Mouse (Mus musculus): ENCODE results near the gene Slc9a2. TPM values are rescaled to one million over a fixed set of nuclear protein-coding genes. Genes with fewer than 3 reads are reported as not detected.

Slc9a2 gene
- polyA plus RNA-seq, 1 experiment from 2014 or later: 0.41 TPM

DNA sequence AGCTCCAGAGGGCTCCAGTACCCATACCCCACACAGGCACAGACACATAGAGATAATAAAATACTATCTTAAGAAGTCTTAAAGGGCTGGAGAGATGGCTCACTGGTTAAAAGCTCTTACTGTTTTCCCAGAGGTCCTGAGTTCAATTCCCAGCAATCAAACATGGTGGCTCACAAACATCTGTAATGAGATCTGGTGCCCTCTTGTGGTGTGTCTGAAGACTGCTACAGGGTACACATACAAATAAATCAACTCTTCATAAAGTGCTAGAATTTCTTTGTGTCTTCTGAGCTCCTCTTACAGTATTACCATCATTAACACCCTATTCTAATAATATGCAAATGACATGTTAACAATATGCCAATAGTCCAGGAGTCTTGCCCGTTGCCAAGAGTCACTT lies 83.7 kb downstream of the Slc9a2 start:
- Histone ChIP-seq H3K4me2 (ENCODE audit: low read length) (no peak overlapping the region), H3K36me3 (ENCODE audit: control insufficient read depth, insufficient read depth, low read length) (no peaks in the 10 kb centered on the region), H3K27me3 (ENCODE audit: control insufficient read depth, insufficient read depth, low read length) (no peaks in the 10 kb centered on the region), H3K4me3 (ENCODE audit: control insufficient read depth in 1 of 2, insufficient read depth in 1 of 2, low read depth in 1 of 2, low read length in 2 of 2) (no peak overlapping the region), H3K4me1 (ENCODE audit: control insufficient read depth in 2 of 2, insufficient read depth in 2 of 2, low read length in 2 of 2) (no peaks in the 10 kb centered on the region; a peak in 1 of 4 replicates), H3K9me3 (ENCODE audit: control insufficient read depth, low read length) (no peaks in the 10 kb centered on the region), H3K9ac (ENCODE audit: low read length) (no peak overlapping the region), H3K27ac (replicated peaks in 1 of 2; ENCODE audit: control insufficient read depth in 1 of 2, insufficient read depth in 1 of 2, low read depth in 2 of 2, low read length in 2 of 2) (no peak overlapping the region)
- no peak for ATAC-seq (ENCODE audit: insufficient number of reproducible peaks, insufficient read depth, low FRiP score, low read depth)
- 86% methylated on average over 1 of the region's 1 CpGs for WGBS

DNA sequence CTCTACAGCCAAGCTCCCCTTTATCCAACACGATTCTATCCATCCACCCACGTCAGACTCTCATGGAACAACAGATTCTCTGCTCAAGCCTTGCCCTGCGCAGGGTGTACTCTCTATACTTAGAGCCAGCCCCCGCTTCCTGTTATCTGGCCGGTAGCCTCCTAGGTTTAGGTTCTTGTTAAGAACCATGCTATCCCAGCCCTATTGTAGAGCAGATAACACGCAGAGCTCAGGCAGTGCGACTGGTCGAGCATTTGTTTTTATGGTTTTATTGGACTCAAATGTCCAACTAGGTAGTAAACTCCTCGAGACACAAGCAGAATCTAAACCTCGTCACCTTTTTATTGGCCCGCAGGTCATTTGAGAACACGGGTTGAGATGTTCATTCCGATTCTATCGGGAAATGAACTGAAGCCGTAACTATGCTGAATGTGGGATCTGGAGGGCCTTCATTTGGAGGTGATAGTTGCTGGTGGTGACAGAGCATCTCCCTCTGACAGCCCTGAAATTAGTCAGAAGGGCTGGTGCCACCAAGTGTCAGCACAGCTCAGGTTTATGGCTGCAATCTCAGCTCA lies 84.4 kb downstream of the Slc9a2 start:
- Histone ChIP-seq H3K36me3 (ENCODE audit: control insufficient read depth, insufficient read depth, low read length) (no peaks in the 10 kb centered on the region), H3K4me3 (ENCODE audit: control insufficient read depth in 1 of 2, insufficient read depth in 1 of 2, low read depth in 1 of 2, low read length in 2 of 2) (no peak overlapping the region), H3K4me2 (ENCODE audit: low read length) (no peak overlapping the region), H3K4me1 (ENCODE audit: control insufficient read depth in 2 of 2, insufficient read depth in 2 of 2, low read length in 2 of 2) (no peaks in the 10 kb centered on the region), H3K27me3 (ENCODE audit: control insufficient read depth, insufficient read depth, low read length) (no peaks in the 10 kb centered on the region), H3K9ac (ENCODE audit: low read length) (no peak overlapping the region), H3K27ac (replicated peaks in 1 of 2; ENCODE audit: control insufficient read depth in 1 of 2, insufficient read depth in 1 of 2, low read depth in 2 of 2, low read length in 2 of 2) (no peak overlapping the region), H3K9me3 (ENCODE audit: control insufficient read depth, low read length) (no peaks in the 10 kb centered on the region)
- 74% methylated on average over 15 of the region's 15 CpGs for WGBS
- no peak for ATAC-seq (ENCODE audit: insufficient number of reproducible peaks, insufficient read depth, low FRiP score, low read depth)

GRCm38 (mm10) chr1:40765521-40765920 lies 85.1 kb downstream of the Slc9a2 start:
- Histone ChIP-seq H3K4me1 (ENCODE audit: control insufficient read depth in 2 of 2, insufficient read depth in 2 of 2, low read length in 2 of 2) (no peaks in the 10 kb centered on the region), H3K27me3 (ENCODE audit: control insufficient read depth, insufficient read depth, low read length) (no peaks in the 10 kb centered on the region), H3K9me3 (ENCODE audit: control insufficient read depth, low read length) (no peaks in the 10 kb centered on the region), H3K36me3 (ENCODE audit: control insufficient read depth, insufficient read depth, low read length) (no peaks in the 10 kb centered on the region), H3K4me2 (ENCODE audit: low read length) (no peak overlapping the region), H3K4me3 (ENCODE audit: control insufficient read depth in 1 of 2, insufficient read depth in 1 of 2, low read depth in 1 of 2, low read length in 2 of 2) (no peak overlapping the region), H3K9ac (ENCODE audit: low read length) (no peak overlapping the region), H3K27ac (replicated peaks in 1 of 2; ENCODE audit: control insufficient read depth in 1 of 2, insufficient read depth in 1 of 2, low read depth in 2 of 2, low read length in 2 of 2) (no peak overlapping the region)
- ATAC-seq (ENCODE audit: insufficient number of reproducible peaks, insufficient read depth, low FRiP score, low read depth): no peak
- WGBS: 87% methylated on average over 12 of the region's 12 CpGs

- no peak overlapping the region for H3K9ac ChIP-seq (ENCODE audit: low read length)
- no peak overlapping the region for H3K4me2 ChIP-seq (ENCODE audit: low read length)
- no peak overlapping the region for H3K27ac ChIP-seq (replicated peaks in 1 of 2; ENCODE audit: control insufficient read depth in 1 of 2, insufficient read depth in 1 of 2, low read depth in 2 of 2, low read length in 2 of 2)
- H3K4me3 ChIP-seq (ENCODE audit: control insufficient read depth in 1 of 2, insufficient read depth in 1 of 2, low read depth in 1 of 2, low read length in 2 of 2): no peak overlapping the region
- H3K27me3 ChIP-seq (ENCODE audit: control insufficient read depth, insufficient read depth, low read length): no peaks in the 10 kb centered on the region
- no peaks in the 10 kb centered on the region for H3K36me3 ChIP-seq (ENCODE audit: control insufficient read depth, insufficient read depth, low read length)
- ATAC-seq (ENCODE audit: insufficient number of reproducible peaks, insufficient read depth, low FRiP score, low read depth): no peak
- WGBS: 80% methylated on average over 18 of the region's 18 CpGs
- no peaks in the 10 kb centered on the region for H3K4me1 ChIP-seq (ENCODE audit: control insufficient read depth in 2 of 2, insufficient read depth in 2 of 2, low read length in 2 of 2)
- H3K9me3 ChIP-seq (ENCODE audit: control insufficient read depth, low read length): no peaks in the 10 kb centered on the region
These were observed 87.2 kb downstream of the Slc9a2 start for GRCm38 (mm10) chr1:40767588-40767987.

DNA sequence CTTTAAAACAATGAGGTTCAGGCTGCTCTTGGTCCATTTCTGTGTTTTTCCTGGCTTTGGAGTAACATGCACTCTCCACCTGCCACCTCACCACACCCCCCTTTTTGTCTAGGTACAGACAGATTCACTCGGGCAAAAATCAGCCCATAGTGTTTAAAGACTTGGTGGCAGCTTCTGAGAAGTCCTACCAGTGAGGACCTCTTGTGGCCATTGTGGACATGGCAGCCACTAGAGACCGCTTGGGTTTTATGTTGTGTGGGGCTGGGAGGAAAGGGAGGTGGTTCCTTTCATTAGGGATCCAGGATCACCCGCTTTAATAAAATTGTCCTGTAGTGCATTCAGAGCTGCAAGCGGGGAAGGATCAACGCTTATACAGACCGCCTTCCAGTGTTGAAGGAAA lies 88.2 kb downstream of the Slc9a2 start:
- Histone ChIP-seq H3K27me3 (ENCODE audit: control insufficient read depth, insufficient read depth, low read length) (no peaks in the 10 kb centered on the region), H3K9me3 (ENCODE audit: control insufficient read depth, low read length) (no peaks in the 10 kb centered on the region), H3K27ac (replicated peaks in 1 of 2; ENCODE audit: control insufficient read depth in 1 of 2, insufficient read depth in 1 of 2, low read depth in 2 of 2, low read length in 2 of 2) (no peak overlapping the region), H3K9ac (ENCODE audit: low read length) (no peak overlapping the region), H3K4me1 (ENCODE audit: control insufficient read depth in 2 of 2, insufficient read depth in 2 of 2, low read length in 2 of 2) (no peaks in the 10 kb centered on the region), H3K4me2 (ENCODE audit: low read length) (no peak overlapping the region), H3K36me3 (ENCODE audit: control insufficient read depth, insufficient read depth, low read length) (no peaks in the 10 kb centered on the region), H3K4me3 (ENCODE audit: control insufficient read depth in 1 of 2, insufficient read depth in 1 of 2, low read depth in 1 of 2, low read length in 2 of 2) (no peak overlapping the region)
- ATAC-seq (ENCODE audit: insufficient number of reproducible peaks, insufficient read depth, low FRiP score, low read depth): no peak
- WGBS: 29% methylated on average over 6 of the region's 6 CpGs

DNA sequence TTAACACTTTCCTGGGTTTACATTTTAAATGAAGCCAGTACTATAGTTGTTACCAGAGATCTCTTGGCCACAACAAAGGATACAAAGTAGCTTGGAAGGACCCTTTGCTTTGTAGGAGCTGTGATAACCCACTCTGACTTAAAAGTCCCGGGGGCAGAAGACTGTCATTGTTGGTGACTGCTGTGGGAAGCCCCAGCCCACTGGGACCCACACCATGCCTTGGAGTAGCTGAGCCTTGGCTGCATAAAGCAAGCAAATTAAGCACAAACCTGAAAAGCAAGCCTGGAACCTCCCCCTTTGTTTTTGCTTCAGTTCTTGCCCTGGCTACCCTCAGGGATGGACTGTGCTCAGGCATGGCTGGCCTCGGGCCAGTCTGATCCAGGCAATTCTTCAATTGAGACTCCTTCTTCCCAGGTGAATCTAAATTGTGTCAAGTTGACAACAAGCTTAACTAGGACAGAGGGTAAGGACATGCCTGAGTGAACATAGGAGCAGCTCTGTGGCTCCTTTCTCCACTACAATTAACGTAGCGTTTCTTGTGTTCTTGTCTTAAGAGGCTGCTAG lies 89.0 kb downstream of the Slc9a2 start:
- Histone ChIP-seq H3K36me3 (ENCODE audit: control insufficient read depth, insufficient read depth, low read length) (peaks cover 7% of the 10 kb centered on the region), H3K4me2 (ENCODE audit: low read length) (no peak overlapping the region), H3K27me3 (ENCODE audit: control insufficient read depth, insufficient read depth, low read length) (no peaks in the 10 kb centered on the region), H3K9ac (ENCODE audit: low read length) (no peak overlapping the region), H3K9me3 (ENCODE audit: control insufficient read depth, low read length) (no peaks in the 10 kb centered on the region), H3K4me1 (ENCODE audit: control insufficient read depth in 2 of 2, insufficient read depth in 2 of 2, low read length in 2 of 2) (no peaks in the 10 kb centered on the region), H3K4me3 (ENCODE audit: control insufficient read depth in 1 of 2, insufficient read depth in 1 of 2, low read depth in 1 of 2, low read length in 2 of 2) (no peak overlapping the region), H3K27ac (replicated peaks in 1 of 2; ENCODE audit: control insufficient read depth in 1 of 2, insufficient read depth in 1 of 2, low read depth in 2 of 2, low read length in 2 of 2) (no peak overlapping the region)
- WGBS: 73% methylated on average over 4 of the region's 4 CpGs
- no peak for ATAC-seq (ENCODE audit: insufficient number of reproducible peaks, insufficient read depth, low FRiP score, low read depth)

DNA sequence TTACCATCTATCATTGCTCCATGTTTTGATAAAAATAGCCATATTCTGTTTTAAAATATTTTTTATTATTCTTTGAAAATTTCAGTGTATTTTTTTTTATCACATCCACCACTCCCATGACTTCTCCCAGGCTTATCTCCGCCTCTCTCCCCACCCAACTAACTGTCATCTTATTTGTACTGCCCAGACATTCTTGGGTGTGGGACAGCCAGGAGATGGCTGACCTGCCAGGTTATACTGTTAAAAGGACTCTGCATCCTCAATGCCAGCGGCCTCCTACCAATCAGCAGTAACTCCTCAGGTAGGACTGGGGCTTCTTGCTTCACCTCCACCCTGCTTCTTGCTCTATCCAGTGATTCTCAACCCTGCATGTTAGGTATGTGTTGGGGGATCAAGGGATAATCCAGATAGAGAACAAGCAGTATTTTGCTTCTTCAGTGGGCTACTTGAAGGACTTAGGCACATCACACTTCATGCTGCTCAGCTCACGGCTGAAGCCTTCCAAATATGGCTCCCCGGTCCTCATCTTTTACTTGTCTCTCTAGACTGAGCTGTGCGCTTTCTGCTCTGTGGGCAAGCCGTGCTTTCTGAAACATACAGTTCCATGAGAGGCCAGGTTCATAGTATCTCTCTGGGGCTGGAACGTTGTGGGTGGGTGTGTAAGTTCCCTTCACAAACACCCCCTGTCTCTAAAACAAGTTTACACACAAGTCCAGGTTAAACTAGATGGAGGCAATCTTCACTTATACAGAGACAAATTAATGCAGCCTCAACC lies 91.0 kb downstream of the Slc9a2 start:
- H3K36me3 ChIP-seq (ENCODE audit: control insufficient read depth, insufficient read depth, low read length): peaks cover 7% of the 10 kb centered on the region
- no peak overlapping the region for H3K27ac ChIP-seq (replicated peaks in 1 of 2; ENCODE audit: control insufficient read depth in 1 of 2, insufficient read depth in 1 of 2, low read depth in 2 of 2, low read length in 2 of 2)
- no peak overlapping the region for H3K4me3 ChIP-seq (ENCODE audit: control insufficient read depth in 1 of 2, insufficient read depth in 1 of 2, low read depth in 1 of 2, low read length in 2 of 2)
- H3K9ac ChIP-seq (ENCODE audit: low read length): no peak overlapping the region
- WGBS: 80% methylated on average over 7 of the region's 7 CpGs
- ATAC-seq (ENCODE audit: insufficient number of reproducible peaks, insufficient read depth, low FRiP score, low read depth): no peak
- H3K27me3 ChIP-seq (ENCODE audit: control insufficient read depth, insufficient read depth, low read length): no peaks in the 10 kb centered on the region
- H3K4me1 ChIP-seq (ENCODE audit: control insufficient read depth in 2 of 2, insufficient read depth in 2 of 2, low read length in 2 of 2): no peaks in the 10 kb centered on the region
- no peaks in the 10 kb centered on the region for H3K9me3 ChIP-seq (ENCODE audit: control insufficient read depth, low read length)
- H3K4me2 ChIP-seq (ENCODE audit: low read length): no peak overlapping the region

Measured in heart, embryonic 14.5 days (tissue).